Mouse (Mus musculus): ENCODE results near the gene Cdk5r1. TPM values are rescaled to one million over a fixed set of nuclear protein-coding genes. Genes with fewer than 3 reads are reported as not detected.

The Cdk5r1 gene
- total RNA-seq, 2 experiments from 2014 or later, result 339 to 344 TPM

- intact Hi-C loops (cut with DNase I), result loop anchor here (1.0 to 5.0 kb wide), 3 partner anchors 14 to 85 kb away; no protein-coding TSS in a partner anchor
- DNase-seq (ENCODE audit: low spot score in 2 of 2), result peak; percentile 69 to 91
Observed at GRCm38 (mm10) chr11:80518421-80519367, 41.9 kb downstream of the Cdk5r1 start.

- intact Hi-C loops (cut with DNase I), result no loop called here
Observed at GRCm38 (mm10) chr11:80521148-80521547, 44.3 kb downstream of the Cdk5r1 start.

GRCm38 (mm10) chr11:80522852-80523251 is 46.0 kb downstream of the Cdk5r1 start:
- DNase-seq (ENCODE audit: low spot score in 2 of 2), result no peak
- intact Hi-C loops (cut with DNase I), result no loop called here

More at GRCm38 (mm10) chr11:80521148-80521547, 44.3 kb downstream of the Cdk5r1 start:
- DNase-seq (ENCODE audit: low spot score in 2 of 2), result peak in 1 of 2 experiments; percentile 54

- no peak for DNase-seq (ENCODE audit: low spot score in 2 of 2)
- intact Hi-C loops (cut with DNase I), result no loop called here
Observed at GRCm38 (mm10) chr11:80523410-80523809, 46.6 kb downstream of the Cdk5r1 start.

DNA sequence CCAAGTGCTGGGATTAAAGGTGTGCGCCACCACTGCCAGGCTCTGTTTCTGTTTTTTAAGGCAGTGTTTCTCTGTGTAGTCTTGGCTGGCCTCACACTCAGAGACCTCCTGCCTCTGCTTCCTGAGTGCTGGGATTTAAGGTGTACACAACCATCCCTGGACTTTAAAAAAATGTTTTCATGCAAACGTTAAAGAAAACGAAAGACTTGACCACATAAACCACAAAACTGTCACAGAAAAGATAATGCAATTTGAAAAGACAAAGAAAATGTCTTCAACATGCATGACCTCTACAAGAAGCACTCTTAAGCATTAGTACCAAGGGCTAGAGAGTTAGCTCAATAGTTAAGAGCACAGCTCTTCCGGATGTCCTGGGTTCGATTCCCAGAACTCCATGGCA is 47.4 kb downstream of the Cdk5r1 start:
- no peak for DNase-seq (ENCODE audit: low spot score in 2 of 2)
- intact Hi-C loops (cut with DNase I), result no loop called here

GRCm38 (mm10) chr11:80527697-80528096 is 50.9 kb downstream of the Cdk5r1 start:
- intact Hi-C loops (cut with DNase I), result no loop called here
- DNase-seq (ENCODE audit: low spot score in 2 of 2), result no peak

DNA sequence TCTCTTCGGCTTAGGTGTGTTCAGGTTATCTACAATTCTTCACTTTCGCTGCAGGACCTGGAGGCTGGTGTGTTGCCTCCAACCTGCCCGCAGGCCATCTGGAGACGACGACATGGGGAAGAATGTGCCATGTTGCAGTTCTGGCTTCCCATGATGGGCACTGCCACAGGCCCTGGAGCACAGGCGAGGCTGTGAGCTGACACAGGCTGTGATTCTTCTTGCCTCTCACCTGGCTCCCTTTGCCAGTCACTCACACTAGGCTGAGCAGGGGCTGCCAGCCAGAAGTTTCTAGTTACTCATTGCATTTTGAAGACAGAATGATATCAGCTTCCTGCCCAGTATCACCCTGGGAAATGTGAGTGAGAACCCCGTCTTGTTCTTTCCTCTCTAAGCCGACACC is 52.3 kb downstream of the Cdk5r1 start:
- no peak for DNase-seq (ENCODE audit: low spot score in 2 of 2)
- intact Hi-C loops (cut with DNase I), result no loop called here

Other genes with a start within 250 kb of the Cdk5r1 start
- gene Rhbdl3, start 176.1 kb upstream of the Cdk5r1 start, total RNA-seq (2021), result 10 to 100 TPM; 28.5 to 29.7 TPM
- 10 to 100 TPM; 46.8 to 50.1 TPM for gene 5730455P16Rik, start 99.0 kb upstream of the Cdk5r1 start, total RNA-seq (2021)
- gene Zfp207, start 93.7 kb upstream of the Cdk5r1 start, total RNA-seq (2021), result 100 to 1,000 TPM; 132 to 142 TPM
- gene Psmd11, start 48.4 kb upstream of the Cdk5r1 start, total RNA-seq (2021), result 100 to 1,000 TPM in 1 of 2 experiments, 10 to 100 TPM in 1; 93.5 to 110 TPM